Mouse (Mus musculus) CD4-positive, CD25-positive, alpha-beta regulatory T cell, adult 2 months (primary cell): ENCODE measurements around the gene Bcas2.
"Not testable (repeated sequence)": the region's sequence is repeated elsewhere in the genome, so short reads cannot be mapped to it uniquely, and the experiment has no call there.

Experiments
- DNase-seq: peaks from one replicate; pipeline ENCODE4 v3.0.0-alpha.2; 2012; ENCODE audit warnings: low read depth, low spot score

The Bcas2 gene

DNA sequence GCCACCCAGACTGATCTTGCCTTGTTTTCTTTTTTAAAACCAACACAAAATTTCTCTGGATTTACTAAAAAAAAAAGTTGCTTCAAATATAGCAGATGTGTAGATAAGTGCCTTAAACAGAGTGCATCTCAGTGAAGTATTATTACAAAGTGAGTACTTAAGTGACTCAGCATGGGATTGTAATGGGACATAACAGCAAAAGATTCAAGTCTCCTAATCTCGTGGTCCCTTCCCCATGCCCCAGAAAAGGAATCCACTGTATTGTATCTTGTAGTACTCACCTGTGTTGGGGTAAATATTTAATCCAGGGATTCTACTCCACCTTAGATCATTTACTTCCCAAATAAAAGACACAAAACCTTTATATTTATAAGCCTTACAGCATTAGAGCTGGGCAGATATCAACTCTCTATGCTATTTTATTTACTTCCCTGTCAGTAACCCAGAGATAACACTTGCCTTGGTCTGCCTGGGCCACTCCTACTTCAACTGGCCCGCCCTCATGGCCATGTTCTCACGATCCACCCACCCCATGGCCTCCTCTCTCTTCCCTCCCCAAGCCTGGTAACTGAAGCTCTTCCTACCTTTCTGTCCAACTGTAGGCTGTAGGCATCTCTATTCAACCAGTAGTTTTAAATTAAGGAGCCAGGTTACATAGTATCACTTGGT, 12.1 kb upstream of the Bcas2 start:
- DNase-seq: no peak

DNA sequence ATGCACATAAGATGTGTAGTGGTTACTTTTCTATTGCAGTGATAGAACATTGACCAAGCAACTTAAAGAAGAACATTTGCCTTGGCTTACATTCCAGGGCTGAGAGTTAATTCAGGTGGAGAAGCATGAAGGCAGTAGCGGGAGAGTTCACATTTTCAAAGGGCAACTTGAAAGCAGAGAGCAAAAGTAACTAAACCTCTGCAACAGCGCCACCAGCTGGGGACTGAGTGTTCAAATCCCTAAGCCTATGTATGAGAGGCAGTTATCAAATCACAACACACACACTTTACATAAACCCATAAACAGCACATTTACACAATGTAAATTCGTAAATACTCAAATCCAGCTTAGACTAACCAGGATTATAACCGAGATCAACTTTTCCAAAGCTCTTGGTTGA, 1.7 kb upstream of the Bcas2 start:
- DNase-seq: peak; percentile 93

DNA sequence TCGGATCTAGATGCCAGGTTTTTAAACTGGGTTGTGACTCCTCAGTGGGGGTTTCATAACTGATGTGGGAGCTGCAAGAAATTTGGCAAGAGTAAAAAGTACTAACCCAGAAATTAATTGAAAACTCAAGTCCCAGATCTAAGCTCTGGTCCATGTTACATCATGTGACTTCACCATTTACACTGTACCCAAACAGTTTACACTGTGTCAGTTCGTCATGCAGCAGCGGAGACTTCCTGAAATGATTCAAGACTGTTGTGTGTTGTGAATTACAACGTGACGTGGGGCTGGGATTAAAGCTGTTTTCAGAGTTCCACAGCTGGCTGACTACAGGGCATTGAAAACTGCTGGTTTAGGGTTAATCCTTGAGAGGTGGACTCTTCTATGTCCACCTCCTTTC, 1.2 kb downstream of the Bcas2 start:
- peak; percentile 17 for DNase-seq

DNA sequence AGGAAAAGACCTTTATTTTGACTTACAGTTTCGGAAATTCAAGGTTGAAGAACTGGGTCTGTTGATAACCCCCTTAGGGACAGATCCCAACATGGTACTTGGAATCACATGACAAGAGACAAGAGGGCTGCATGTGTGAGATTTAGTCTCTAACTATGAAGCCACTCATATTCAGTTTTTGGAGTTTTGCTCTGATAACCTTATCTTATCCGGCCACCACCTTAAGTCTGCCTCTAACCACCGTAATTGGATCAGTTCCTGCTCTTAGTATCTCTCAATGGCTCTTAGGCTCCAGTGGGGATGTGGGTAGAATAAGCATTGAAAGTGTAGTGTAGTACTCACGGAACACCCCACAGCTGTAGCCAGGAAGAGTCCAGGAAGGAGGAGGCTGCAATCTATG, 5.3 kb downstream of the Bcas2 start:
- no peak for DNase-seq

DNA sequence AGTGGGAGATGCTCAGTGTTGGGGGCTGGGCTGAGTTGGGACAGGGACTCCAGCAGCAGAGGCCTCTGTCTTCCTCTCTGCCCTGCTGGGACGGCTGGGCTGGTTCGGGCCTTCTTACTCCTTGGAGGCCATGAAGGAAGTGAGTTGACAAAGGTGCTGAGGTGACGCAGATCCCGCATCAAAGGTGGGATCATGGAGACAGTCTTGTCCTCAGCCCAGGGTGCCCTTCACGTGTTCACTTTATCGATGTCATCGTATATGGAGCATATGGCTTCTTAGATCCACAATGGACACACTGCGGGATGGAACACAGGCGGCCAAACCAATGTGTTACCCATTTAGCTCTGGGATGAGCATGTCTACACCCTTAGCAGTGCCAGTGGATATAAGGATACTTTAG, 8.1 kb downstream of the Bcas2 start:
- no peak for DNase-seq

DNA sequence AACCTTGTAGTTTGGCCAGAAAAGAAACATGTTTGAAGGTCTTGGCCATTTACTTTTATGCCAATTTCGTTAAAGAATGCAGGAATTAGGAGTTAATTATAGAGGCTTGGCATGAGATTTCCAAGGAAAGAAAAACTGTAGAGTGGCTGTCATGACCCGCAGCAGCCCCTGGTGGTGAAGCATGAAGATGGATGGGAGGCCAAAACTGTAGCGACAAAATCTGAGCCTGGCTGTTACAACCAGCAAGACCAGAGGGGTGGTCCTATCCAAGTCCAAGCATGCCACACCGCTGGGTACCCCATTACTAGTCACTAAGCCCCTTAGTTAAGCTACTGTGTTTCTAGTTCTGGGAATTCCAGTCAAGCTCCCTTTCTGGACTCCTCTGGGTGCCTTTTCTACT, 9.7 kb downstream of the Bcas2 start:
- DNase-seq: no peak

DNA sequence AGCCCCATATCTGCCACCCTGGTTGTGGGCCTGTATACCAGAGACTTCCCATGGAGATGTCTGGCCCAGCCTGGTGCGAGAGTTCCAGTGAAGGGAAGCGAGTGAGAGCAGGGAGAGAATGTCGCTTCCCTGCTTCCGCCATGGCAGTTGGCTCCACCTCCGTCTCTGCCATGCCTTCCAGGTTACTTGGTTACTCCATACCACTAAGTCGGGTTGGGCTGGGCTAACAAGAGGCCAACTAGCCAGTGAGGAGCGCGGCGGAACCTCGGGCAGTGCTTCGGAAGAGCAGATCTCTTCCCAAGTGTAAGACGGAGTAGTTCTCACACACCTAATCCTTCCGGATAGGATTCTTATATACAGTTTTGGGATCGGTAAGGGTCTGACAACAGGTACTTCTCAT, 11.4 kb downstream of the Bcas2 start:
- DNase-seq: no peak

DNA sequence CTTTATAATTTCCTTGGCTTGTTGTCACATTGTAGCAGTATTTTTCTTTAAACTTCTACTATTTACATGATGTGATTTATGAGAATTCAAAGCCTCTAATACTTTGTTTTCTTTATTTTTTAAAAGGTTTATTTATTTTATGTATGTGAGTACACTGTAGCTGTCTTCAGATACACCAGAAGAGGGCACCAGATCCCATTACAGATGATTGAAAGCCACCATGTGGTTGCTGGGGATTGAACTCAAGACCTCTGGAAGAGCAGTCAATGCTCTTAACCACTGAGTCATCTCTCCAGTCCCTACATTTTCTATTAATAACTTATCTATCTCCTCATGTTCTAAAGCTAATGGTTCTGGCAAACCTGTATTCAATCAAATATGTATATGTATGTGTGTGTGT, 13.0 kb downstream of the Bcas2 start:
- peak; percentile 29 for DNase-seq

DNA sequence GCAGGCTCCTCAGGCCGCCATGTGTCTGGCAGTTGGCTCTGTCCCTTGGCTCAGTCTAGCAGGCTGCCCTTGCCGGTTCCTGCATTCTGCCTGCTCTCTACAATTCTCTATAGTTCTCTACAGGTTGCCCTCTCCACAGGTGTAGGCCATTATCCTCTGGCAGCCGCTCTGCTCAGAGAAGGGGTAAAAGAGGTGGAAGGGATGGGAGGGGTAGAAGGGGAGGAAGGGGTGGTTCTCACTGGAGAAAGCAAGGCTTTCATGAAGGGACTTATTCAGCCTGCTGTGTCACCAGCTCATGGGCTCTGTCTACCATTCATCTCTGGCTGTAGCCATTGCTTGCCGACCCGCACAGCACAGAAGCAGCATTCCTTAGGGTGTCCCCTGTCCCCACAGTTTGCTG, 17.0 kb downstream of the Bcas2 start:
- no peak for DNase-seq

DNA sequence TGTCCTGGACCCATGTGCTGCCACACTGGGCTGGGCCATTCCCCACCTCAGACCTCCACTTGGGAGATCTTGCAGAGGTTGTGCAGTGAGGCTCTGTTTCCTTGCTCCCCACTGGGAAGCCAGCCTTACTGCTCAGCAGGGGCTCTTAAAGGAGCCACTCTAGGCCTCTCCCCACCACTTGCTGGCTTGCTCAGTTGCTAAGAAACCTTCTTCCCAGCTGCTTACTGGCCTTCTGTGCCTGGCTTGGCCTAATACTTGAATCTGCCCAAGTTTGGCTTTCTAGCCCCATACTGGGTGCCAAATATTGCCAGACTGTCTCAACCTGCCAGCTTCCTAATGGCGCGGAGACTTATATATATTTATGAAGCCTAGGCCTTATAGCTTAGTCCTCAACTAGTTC, 17.4 kb downstream of the Bcas2 start:
- no peak for DNase-seq

DNA sequence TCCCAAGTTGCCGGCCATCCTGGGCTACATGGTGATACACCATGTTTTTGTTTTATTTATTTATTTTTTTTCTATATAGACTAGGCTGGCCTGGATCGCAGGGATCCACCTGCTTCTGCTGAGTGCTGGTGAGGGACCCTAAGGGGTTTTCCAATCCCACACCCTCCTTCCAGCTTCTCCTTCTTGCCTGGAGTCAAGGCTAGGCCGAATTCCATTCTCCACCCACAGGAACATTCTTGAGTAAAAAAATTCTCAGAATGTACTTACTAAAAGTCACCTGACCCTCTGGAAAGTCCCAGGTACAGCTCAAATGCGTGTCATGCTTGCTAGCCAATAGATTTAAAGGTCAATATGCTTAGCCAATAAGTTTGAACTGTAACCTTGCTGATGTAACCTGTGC, 20.7 kb downstream of the Bcas2 start:
- DNase-seq: no peak

DNA sequence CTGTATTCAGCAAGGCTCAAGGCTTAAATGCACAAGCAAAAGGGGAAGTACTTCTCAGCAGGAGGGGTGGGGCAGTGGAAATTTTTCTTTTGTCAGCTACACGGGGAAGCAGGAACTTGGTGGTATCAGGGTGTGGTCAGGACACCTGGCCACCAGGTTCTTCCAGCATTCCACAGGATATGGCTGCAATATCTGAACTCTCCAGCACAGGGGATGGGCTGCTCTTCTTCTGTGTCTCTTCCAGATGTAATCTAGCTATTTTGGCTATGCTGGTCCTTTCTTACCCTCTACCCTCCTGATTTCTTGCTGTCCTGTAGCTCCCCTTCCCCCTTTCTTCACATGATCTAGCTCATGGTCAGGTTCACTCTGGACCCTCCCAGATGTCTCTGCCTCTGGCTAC, 21.7 kb downstream of the Bcas2 start:
- no peak for DNase-seq

DNA sequence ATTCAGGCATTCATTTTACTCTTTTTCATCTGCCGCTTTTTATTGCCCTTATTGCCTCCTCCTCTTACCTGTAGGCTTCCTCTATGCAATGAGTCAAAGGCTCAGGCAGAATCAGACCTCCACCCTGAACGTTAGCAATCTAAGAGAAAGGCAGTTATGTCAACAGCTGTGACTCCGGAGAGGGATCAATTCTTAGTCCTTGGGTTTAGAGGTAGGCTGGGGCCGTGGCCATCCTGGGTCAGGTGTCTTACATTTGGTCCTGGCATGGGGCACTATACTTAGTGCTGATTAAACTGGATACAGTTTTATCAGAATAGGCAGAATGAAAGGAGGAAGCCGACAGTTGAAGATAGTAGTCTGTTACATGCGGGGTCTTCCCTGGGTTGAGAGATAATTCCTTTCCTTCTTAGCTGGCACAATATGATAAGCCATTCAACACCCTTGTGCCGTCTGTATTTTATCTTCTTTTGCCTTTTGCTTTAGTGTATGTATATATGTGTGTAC, 24.9 kb downstream of the Bcas2 start:
- no peak for DNase-seq

DNA sequence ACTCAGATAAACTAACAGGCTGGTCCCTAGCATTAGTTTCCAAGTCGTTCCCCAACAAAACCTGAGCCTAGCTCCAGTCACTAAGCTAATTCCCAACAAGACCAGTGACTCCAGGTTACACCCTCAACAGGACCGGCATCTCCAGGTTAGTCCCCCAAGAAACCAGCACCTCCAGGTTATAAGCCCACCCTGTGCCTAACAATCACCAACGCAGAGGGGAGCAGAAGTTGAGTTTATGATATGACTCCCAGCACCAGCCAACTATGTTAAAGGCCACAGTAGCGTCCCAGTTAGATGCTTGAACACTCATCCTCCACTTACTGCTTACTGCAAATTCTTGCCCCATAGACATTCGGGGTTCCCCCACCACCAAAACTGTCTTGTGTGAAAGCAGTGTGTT, 27.9 kb downstream of the Bcas2 start:
- DNase-seq: no peak

DNA sequence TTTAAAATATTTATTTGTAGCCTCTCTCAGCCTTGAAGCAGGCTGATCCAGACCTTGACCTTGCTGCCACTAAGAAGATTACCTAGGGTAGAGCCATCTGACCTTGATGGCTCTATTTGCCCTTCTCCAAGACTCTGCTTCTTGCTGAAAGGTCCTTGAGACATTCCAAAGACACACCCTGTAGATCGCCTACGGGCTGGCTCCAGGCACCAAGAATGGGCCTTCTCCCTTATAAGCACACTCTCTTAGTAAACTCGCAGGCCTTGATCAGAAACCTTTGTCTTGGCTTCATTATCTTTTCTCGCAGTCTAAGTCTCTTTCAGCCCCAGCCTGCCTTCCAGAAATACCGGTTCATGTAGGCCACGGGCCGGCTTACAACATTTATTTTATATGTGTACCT, 29.6 kb downstream of the Bcas2 start:
- DNase-seq: not testable (repeated sequence)

DNA sequence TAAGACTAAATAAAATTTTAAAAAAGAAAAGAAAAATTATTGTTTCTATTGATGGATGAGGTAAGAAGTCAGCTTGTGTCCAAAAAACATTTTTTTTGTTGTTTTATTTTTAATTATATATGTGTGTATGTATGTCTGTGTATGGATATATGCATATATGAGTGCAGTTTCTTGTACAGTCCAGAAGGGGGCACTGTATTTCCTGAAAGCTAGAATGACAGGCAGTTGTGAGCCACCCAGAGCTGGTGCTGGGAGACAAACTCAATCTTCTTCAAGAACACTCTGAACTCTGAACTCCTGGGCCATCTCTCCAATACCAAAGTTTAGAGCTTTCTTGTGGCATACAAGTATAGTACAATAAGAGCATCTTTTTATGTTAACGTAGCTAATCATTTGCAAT, 32.1 kb downstream of the Bcas2 start:
- DNase-seq: no peak

DNA sequence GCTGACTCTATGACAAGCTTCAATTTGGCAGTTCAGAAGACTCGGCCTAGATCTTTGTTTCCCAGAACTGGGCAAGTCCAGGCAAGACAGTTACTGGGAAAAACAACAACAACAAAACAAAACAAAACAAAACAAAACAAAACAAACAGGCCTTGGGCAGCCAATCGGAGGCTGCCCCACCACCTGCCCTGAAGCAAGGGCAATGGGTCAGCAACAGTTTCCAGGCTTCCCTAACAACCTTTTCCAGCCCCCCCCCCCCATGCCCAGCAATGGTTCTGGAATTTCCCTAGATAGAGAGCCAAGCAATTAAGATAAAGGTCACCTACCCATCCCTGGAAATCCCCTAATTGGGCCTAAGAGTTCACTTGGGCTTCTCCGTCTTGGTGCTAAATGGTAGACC, 33.0 kb downstream of the Bcas2 start:
- no peak for DNase-seq

DNA sequence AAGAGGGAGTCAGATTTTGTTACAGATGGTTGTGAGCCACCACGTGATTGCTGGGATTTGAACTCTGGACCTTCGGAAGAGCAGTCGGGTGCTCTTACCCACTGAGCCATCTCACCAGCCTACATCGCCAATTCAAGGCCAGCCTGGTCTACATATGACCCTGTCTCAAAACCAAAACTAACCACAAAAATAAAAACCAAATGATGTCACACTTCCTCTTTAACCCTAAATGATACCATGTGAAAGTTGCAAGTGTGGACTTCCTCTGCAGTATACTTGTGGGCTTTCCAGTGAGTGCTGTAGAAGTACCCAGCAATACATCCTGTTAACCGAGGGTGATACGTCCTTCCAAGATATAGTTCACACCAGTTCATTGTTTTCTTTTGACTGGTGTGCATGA, 34.9 kb downstream of the Bcas2 start:
- peak; percentile 72 for DNase-seq

DNA sequence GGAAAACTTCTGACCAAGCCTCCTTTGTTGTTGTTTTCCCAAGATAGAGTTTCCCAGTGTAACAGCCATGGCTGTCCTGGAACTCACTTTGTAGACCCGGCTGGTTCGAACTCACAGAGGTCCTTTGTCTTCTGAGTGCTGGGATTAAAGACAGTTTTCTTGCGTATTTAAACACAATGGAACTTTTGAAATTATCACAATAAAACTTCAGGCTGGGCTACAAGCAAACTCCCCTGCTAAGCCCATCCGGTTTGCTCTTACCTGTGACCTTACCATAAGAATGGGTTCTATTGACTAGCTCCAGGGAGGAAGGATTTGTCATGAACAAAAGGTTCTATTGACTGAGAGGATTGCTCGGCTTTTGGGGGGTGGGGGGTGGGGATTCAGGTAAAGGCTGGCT, 36.3 kb downstream of the Bcas2 start:
- DNase-seq: no peak

DNA sequence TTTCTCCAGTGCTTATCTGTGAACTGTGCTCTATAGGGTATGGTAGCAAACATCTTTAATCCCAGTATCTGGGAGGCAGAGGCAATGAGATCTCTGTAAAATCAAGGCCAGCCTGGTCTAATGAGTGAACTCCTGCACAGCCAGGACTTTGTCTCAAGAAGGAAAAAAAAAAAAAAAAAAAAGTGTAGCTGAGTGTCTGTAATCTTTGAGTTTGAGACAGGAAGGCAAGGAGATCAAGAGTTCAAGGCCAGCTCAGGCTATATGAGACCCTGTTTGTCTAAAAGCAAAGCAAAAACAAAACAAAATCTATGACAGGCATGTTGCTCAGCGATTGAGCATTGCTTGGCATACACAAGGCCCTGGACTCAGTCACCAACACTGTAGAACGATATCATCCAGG, 36.8 kb downstream of the Bcas2 start:
- DNase-seq: no peak

DNA sequence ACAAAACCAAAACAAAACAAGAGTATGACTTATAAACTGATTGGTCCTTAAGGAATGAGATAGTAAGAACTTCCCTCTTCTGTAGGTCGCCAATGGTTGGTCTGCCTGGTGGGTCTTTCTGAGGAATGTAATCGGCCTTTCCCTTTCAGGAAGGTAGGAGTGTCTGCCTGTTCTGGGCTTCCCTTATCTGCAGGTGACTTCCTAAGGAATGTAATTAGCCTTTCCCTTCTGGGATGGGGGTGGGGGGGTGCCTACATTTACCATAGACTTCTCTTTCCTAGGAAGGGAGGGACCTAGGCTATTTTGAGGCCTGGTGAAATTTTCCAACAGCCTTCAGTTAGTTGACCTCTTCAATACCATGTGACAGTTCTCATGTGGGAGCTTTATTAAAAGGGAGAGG, 39.6 kb downstream of the Bcas2 start:
- DNase-seq: no peak

DNA sequence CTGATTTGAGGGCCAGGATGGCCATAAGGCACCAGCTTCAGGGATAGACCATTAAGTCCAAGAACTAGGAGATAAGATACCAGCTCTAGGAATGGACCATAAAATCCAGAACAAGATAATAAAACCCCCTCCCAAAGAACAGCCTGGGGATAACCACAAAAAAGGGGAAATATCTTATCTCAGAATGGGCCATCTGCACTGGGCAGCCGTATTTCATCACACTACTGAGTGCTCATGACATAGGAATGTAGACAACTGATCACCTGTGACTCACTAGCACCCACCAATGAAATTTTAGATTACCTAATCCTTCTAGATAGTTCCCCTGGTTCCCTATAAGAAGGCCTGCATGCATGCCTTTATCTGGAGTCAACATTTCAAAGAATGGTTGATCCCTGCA, 40.7 kb downstream of the Bcas2 start:
- no peak for DNase-seq

DNA sequence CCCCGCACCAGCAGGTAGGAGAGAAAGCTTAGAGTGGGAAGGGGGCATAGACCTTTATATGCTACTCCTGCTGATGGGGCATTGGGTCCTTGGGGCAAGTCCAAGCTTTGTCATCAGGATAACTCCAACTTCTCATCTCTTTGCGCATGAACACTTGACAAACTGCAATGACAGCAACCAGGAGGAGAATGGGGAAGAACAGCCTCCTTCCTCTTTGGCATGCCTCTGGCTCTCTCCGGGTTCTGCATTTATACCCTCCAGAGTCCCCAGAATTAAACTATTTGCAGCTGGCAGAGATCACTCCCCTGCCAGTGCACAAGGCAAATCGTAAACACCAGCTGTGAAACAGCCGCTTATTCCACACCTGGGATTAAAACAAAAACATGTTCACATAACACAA, 42.1 kb downstream of the Bcas2 start:
- no peak for DNase-seq

DNA sequence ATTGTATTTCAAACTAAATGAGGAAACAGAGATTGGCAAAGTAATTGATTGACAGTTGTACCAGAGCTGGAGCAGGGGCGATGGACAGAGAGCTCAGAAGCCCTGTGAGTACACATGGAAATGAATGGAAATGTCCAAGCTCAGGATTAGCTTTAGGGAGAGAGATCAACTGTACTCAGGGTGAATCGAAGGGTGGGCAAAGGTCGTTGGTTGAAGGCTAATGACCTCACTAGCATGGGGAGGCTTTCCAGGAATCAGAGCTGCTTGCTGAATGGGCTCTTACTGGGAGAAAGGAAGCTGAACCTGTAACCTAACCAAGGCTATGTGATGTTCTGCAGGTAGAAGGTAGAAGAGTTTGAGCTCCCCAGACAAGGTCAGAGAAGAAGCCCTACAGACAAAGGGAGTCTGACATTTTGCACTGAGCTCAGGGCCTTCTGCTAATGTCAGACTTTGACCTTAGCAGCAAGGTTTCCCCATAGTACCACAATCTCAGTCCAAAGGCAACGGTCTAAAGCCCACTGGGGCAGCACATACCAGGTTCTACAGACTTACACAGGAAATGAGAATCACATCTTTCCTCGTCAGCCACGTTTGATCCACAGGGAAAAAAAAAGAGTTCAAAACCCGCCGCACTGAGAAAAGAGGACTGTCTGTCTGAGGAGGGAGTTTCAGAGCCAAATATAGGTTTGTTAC, 43.3 kb downstream of the Bcas2 start:
- no peak for DNase-seq
